Mouse (Mus musculus): ENCODE measurements around the gene Med13l. TPM values are rescaled to one million over a fixed set of nuclear protein-coding genes. Genes with fewer than 3 reads are reported as not detected.

Med13l gene
- total and polyA plus RNA-seq, 3 experiments = 2.0 to 11.0 (median 10.1) TPM

- Histone ChIP-seq H3K4me2 (ENCODE audit: insufficient read depth, low read depth, poor library complexity, severe bottlenecking) (no peak overlapping the region), H3K9me3 (replicated peaks; ENCODE audit: low read length) (peaks cover 7% of the 10 kb centered on the region), H3K27ac (ENCODE audit: insufficient read depth, low read depth) (no peak overlapping the region), H3K27me3 (replicated peaks) (no peaks in the 10 kb centered on the region), H3K79me2 (replicated peaks; ENCODE audit: control insufficient read depth, extremely low read depth, insufficient read depth, poor library complexity, severe bottlenecking) (no peaks in the 10 kb centered on the region), H3K36me3 (replicated peaks in 1 of 2; ENCODE audit: control insufficient read depth in 1 of 2, insufficient read depth in 1 of 2, low read length in 1 of 2) (peaks cover 50 to 85% of the 10 kb centered on the region in 2 experiments), H3K4me1 (ENCODE audit: control insufficient read depth in 1 of 2, insufficient read depth in 2 of 2) (peaks cover 8 to 81% of the 10 kb centered on the region in 2 experiments; a peak in 3 of 4 replicates), H3K4me3 (replicated peaks in 1 of 3; ENCODE audit: low read depth in 2 of 3, low read length in 2 of 3, poor library complexity in 1 of 3) (no peak overlapping the region), H3K9ac (ENCODE audit: insufficient read depth, low read depth) (no peak overlapping the region)
- dilution Hi-C loops (cut with MboI; ENCODE audit: extremely low pct_ligation_motif_present, extremely low pct_unique_long_range_greater_than_20kb, low sequenced_read_pairs) (no loop called here), in situ Hi-C loops (cut with MboI; ENCODE audit: low pct_ligation_motif_present, low pct_unique_long_range_greater_than_20kb, low sequenced_read_pairs) (loop anchor here (10.0 kb wide), 1 partner anchor 471 kb away; no protein-coding TSS in a partner anchor)
- no peak for TF ChIP-seq PAX5 (IDR thresholded peaks at IDR 0.05; ENCODE audit: low read length)
- DNase-seq (ENCODE audit: extremely low read depth) = no peak
These were observed 175.3 kb downstream of the Med13l start for GRCm38 (mm10) chr5:118735738-118736137.

- peaks cover 7% of the 10 kb centered on the region for H3K9me3 ChIP-seq (replicated peaks; ENCODE audit: low read length)
- DNase-seq (ENCODE audit: extremely low read depth) = peak; percentile 55
- no peak overlapping the region for H3K9ac ChIP-seq (ENCODE audit: insufficient read depth, low read depth)
- no peak overlapping the region for H3K4me2 ChIP-seq (ENCODE audit: insufficient read depth, low read depth, poor library complexity, severe bottlenecking)
- in situ Hi-C loops (cut with MboI; ENCODE audit: low pct_ligation_motif_present, low pct_unique_long_range_greater_than_20kb, low sequenced_read_pairs) = loop anchor here (10.0 kb wide), 1 partner anchor 473 kb away; no protein-coding TSS in a partner anchor
- no peak overlapping the region for H3K27ac ChIP-seq (ENCODE audit: insufficient read depth, low read depth)
- H3K4me1 ChIP-seq (ENCODE audit: control insufficient read depth in 1 of 2, insufficient read depth in 2 of 2) = peaks cover 8 to 84% of the 10 kb centered on the region in 2 experiments; a peak in 3 of 4 replicates
- H3K4me3 ChIP-seq (replicated peaks in 1 of 3; ENCODE audit: low read depth in 2 of 3, low read length in 2 of 3, poor library complexity in 1 of 3) = no peak overlapping the region
- peaks cover 62 to 88% of the 10 kb centered on the region in 2 experiments for H3K36me3 ChIP-seq (replicated peaks in 1 of 2; ENCODE audit: control insufficient read depth in 1 of 2, insufficient read depth in 1 of 2, low read length in 1 of 2)
- dilution Hi-C loops (cut with MboI; ENCODE audit: extremely low pct_ligation_motif_present, extremely low pct_unique_long_range_greater_than_20kb, low sequenced_read_pairs) = no loop called here
- no peaks in the 10 kb centered on the region for H3K79me2 ChIP-seq (replicated peaks; ENCODE audit: control insufficient read depth, extremely low read depth, insufficient read depth, poor library complexity, severe bottlenecking)
- no peaks in the 10 kb centered on the region for H3K27me3 ChIP-seq (replicated peaks)
- TF ChIP-seq RAD21 (IDR thresholded peaks at IDR 0.05; ENCODE audit: low read depth, low read length) = peak; percentile 75
- TF ChIP-seq SMC3 (IDR thresholded peaks at IDR 0.05; ENCODE audit: low read depth, low read length) = peak; percentile 76
- no peak for TF ChIP-seq POLR2AphosphoS2 (IDR thresholded peaks at IDR 0.05; ENCODE audit: low read depth, low read length)
- TF ChIP-seq ETS1 (conservative IDR thresholded peaks at IDR 0.05; ENCODE audit: low read depth, low read length) = no peak
- TF ChIP-seq SIN3A (IDR thresholded peaks at IDR 0.05; ENCODE audit: low read length) = no peak
- TF ChIP-seq BHLHE40 (IDR thresholded peaks at IDR 0.05; ENCODE audit: low read depth, low read length) = no peak
- TF ChIP-seq ZC3H11A (IDR thresholded peaks at IDR 0.05; ENCODE audit: low read depth, low read length) = 0 out of 2 replicates have a peak, but pooled peaks have one; percentile 20
- TF ChIP-seq ZKSCAN1 (IDR thresholded peaks at IDR 0.05; ENCODE audit: borderline replicate concordance, low read depth, low read length) = no peak
- TF ChIP-seq CTCF (conservative IDR thresholded peaks at IDR 0.05 in 1 of 2, IDR thresholded peaks at IDR 0.05 in 1 of 2; ENCODE audit: low read depth in 2 of 2, low read length in 2 of 2) = peak; percentile 79 to 83
These were observed 177.1 kb downstream of the Med13l start for GRCm38 (mm10) chr5:118737548-118737947.

- TF ChIP-seq JUN (IDR thresholded peaks at IDR 0.05; ENCODE audit: insufficient read depth, low read depth, low read length) = no peak
- no peak for TF ChIP-seq KAT2A (IDR thresholded peaks at IDR 0.05; ENCODE audit: insufficient replicate concordance, low read length)
- no peak for TF ChIP-seq RAD21 (IDR thresholded peaks at IDR 0.05; ENCODE audit: low read depth, low read length)
- TF ChIP-seq CHD1 (IDR thresholded peaks at IDR 0.05; ENCODE audit: low read depth, low read length) = no peak
- no peak for TF ChIP-seq ZMIZ1 (IDR thresholded peaks at IDR 0.05; ENCODE audit: low read depth, low read length)
- TF ChIP-seq MAX (IDR thresholded peaks at IDR 0.05; ENCODE audit: low read length) = no peak
- no peak for TF ChIP-seq E2F4 (IDR thresholded peaks at IDR 0.05; ENCODE audit: insufficient replicate concordance, low read depth, low read length)
- no peak for TF ChIP-seq CTCF (conservative IDR thresholded peaks at IDR 0.05 in 1 of 2, IDR thresholded peaks at IDR 0.05 in 1 of 2; ENCODE audit: low read depth in 2 of 2, low read length in 2 of 2)
- TF ChIP-seq GABPA (IDR thresholded peaks at IDR 0.05; ENCODE audit: insufficient replicate concordance, low read depth, low read length) = no peak
- TF ChIP-seq HCFC1 (IDR thresholded peaks at IDR 0.05; ENCODE audit: low read depth, low read length) = no peak
- no peak for TF ChIP-seq USF2 (conservative IDR thresholded peaks at IDR 0.05; ENCODE audit: low read depth, low read length)
- Histone ChIP-seq H3K36me3 (replicated peaks in 1 of 2; ENCODE audit: control insufficient read depth in 1 of 2, insufficient read depth in 1 of 2, low read length in 1 of 2) (peaks cover 77 to 95% of the 10 kb centered on the region in 2 experiments), H3K79me2 (replicated peaks; ENCODE audit: control insufficient read depth, extremely low read depth, insufficient read depth, poor library complexity, severe bottlenecking) (no peaks in the 10 kb centered on the region), H3K4me3 (replicated peaks in 1 of 3; ENCODE audit: low read depth in 2 of 3, low read length in 2 of 3, poor library complexity in 1 of 3) (no peak overlapping the region), H3K9ac (ENCODE audit: insufficient read depth, low read depth) (no peak overlapping the region), H3K4me2 (ENCODE audit: insufficient read depth, low read depth, poor library complexity, severe bottlenecking) (no peak overlapping the region), H3K27ac (ENCODE audit: insufficient read depth, low read depth) (no peak overlapping the region), H3K9me3 (replicated peaks; ENCODE audit: low read length) (peaks cover 7% of the 10 kb centered on the region), H3K27me3 (replicated peaks) (no peaks in the 10 kb centered on the region), H3K4me1 (ENCODE audit: control insufficient read depth in 1 of 2, insufficient read depth in 2 of 2) (peaks cover 6 to 54% of the 10 kb centered on the region in 2 experiments; a peak in 3 of 4 replicates)
- in situ Hi-C loops (cut with MboI; ENCODE audit: low pct_ligation_motif_present, low pct_unique_long_range_greater_than_20kb, low sequenced_read_pairs) = no loop called here
- DNase-seq (ENCODE audit: extremely low read depth) = no peak
- dilution Hi-C loops (cut with MboI; ENCODE audit: extremely low pct_ligation_motif_present, extremely low pct_unique_long_range_greater_than_20kb, low sequenced_read_pairs) = no loop called here
These were observed 182.6 kb downstream of the Med13l start for GRCm38 (mm10) chr5:118743067-118743466.
